Mouse (Mus musculus) CH12.LX (cell line): ENCODE measurements around the gene Fra10ac1. TPM values are rescaled to one million over a fixed set of nuclear protein-coding genes. Genes with fewer than 3 reads are reported as not detected.

Experiments used
- DNase-seq: peaks from one replicate; pipeline ENCODE4 v3.0.0-alpha.2; 2013; ENCODE audit errors: extremely low read depth
- H3K27ac ChIP-seq: 2 replicates; pipeline ENCODE4 v1.5.1; 2012; ENCODE audit warnings: low read depth, mild to moderate bottlenecking, control low read depth, moderate library complexity; ENCODE audit not compliant: insufficient read depth
- H3K27me3 ChIP-seq: replicated peaks from 2 replicates; pipeline ENCODE3; 2012; ENCODE audit warnings: inconsistent platforms
- H3K36me3 ChIP-seq, 2 experiments: replicated peaks in 1 of 2; 2 replicates each; pipeline versions ENCODE3 to v1.6.1; 2012; ENCODE audit warnings: inconsistent platforms in 1 of 2, low read length in 1 of 2, mild to moderate bottlenecking in 1 of 2, mixed read lengths in 1 of 2, moderate library complexity in 1 of 2; ENCODE audit not compliant: control insufficient read depth in 1 of 2, insufficient read depth in 1 of 2
- H3K4me1 ChIP-seq, 2 experiments: 2 replicates each; pipeline ENCODE4 v1.6.1; 2012; ENCODE audit warnings: inconsistent platforms in 1 of 2, moderate library complexity in 1 of 2; ENCODE audit not compliant: insufficient read depth in 2 of 2, control insufficient read depth in 1 of 2
- H3K4me2 ChIP-seq: 2 replicates; pipeline ENCODE4 v1.6.1; 2012; ENCODE audit warnings: low read depth, mild to moderate bottlenecking, control low read depth; ENCODE audit not compliant: poor library complexity, insufficient read depth, severe bottlenecking
- H3K4me3 ChIP-seq, 3 experiments: fragments of 150-350 bp in 1 of 3; sonication (generic) in 1 of 3; replicated peaks in 1 of 3; 2 replicates each; pipeline versions ENCODE3 to v1.5.1; 2011 to 2012; ENCODE audit warnings: low read depth in 2 of 3, low read length in 2 of 3, mild to moderate bottlenecking in 2 of 3, moderate library complexity in 2 of 3, control low read depth in 1 of 3, improper control_type of control experiment in 1 of 3, inconsistent platforms in 1 of 3, mixed read lengths in 1 of 3; ENCODE audit not compliant: poor library complexity in 1 of 3
- H3K79me2 ChIP-seq: replicated peaks from 2 replicates; pipeline ENCODE4 v1.6.1; 2012; ENCODE audit warnings: mild to moderate bottlenecking, moderate library complexity; ENCODE audit not compliant: control insufficient read depth, poor library complexity, insufficient read depth, severe bottlenecking; ENCODE audit errors: extremely low read depth
- H3K9ac ChIP-seq: 2 replicates; pipeline ENCODE4 v1.6.1; 2012; ENCODE audit warnings: low read depth, mild to moderate bottlenecking, control low read depth, moderate library complexity; ENCODE audit not compliant: insufficient read depth
- H3K9me3 ChIP-seq: replicated peaks from 2 replicates; pipeline ENCODE3; 2012; ENCODE audit warnings: low read length, inconsistent platforms, mixed read lengths
- BHLHE40 ChIP-seq: IDR thresholded peaks from 2 replicates; pipeline ENCODE4 v1.6.1; 2011; ENCODE audit warnings: mild to moderate bottlenecking, low read depth, low read length, improper control_type of control experiment
- CHD1 ChIP-seq: IDR thresholded peaks from 2 replicates; pipeline ENCODE4 v1.6.1; 2012; ENCODE audit warnings: low read depth, low read length, improper control_type of control experiment, inconsistent platforms
- ELF1 ChIP-seq: IDR thresholded peaks from 2 replicates; pipeline ENCODE4 v1.6.1; 2014; ENCODE audit warnings: low read depth, mild to moderate bottlenecking, inconsistent platforms, low read length, improper control_type of control experiment
- IRF4 ChIP-seq: IDR thresholded peaks from 2 replicates; pipeline ENCODE4 v1.6.1; 2014; ENCODE audit warnings: low read depth, mild to moderate bottlenecking, inconsistent platforms, low read length, improper control_type of control experiment
- JUN ChIP-seq: IDR thresholded peaks from 2 replicates; pipeline ENCODE4 v1.6.1; 2011; ENCODE audit warnings: low read depth, mild to moderate bottlenecking, low read length, improper control_type of control experiment, moderate library complexity; ENCODE audit not compliant: insufficient read depth
- KAT2A ChIP-seq: IDR thresholded peaks from 2 replicates; pipeline ENCODE4 v1.6.1; 2012; ENCODE audit warnings: low read length, improper control_type of control experiment, inconsistent platforms; ENCODE audit not compliant: insufficient replicate concordance
- MAX ChIP-seq: IDR thresholded peaks from 2 replicates; pipeline ENCODE4 v1.6.1; 2011; ENCODE audit warnings: low read length, improper control_type of control experiment
- NELFE ChIP-seq: IDR thresholded peaks from 2 replicates; pipeline ENCODE4 v1.6.1; 2011; ENCODE audit warnings: low read depth, low read length, improper control_type of control experiment
- POLR2AphosphoS2 ChIP-seq: IDR thresholded peaks from 2 replicates; pipeline ENCODE4 v1.6.1; 2011; ENCODE audit warnings: low read depth, low read length, improper control_type of control experiment
- RAD21 ChIP-seq: IDR thresholded peaks from 2 replicates; pipeline ENCODE4 v1.6.1; 2011; ENCODE audit warnings: low read depth, mild to moderate bottlenecking, low read length, improper control_type of control experiment, moderate library complexity
- SIN3A ChIP-seq: IDR thresholded peaks from 2 replicates; pipeline ENCODE4 v1.6.1; 2012; ENCODE audit warnings: low read length, improper control_type of control experiment, inconsistent platforms
- TCF12 ChIP-seq: IDR thresholded peaks from 2 replicates; pipeline ENCODE4 v1.6.1; 2014; ENCODE audit warnings: low read depth, mild to moderate bottlenecking, inconsistent platforms, low read length, improper control_type of control experiment
- USF2 ChIP-seq: conservative IDR thresholded peaks from 2 replicates; pipeline ENCODE4 v1.6.1; 2011; ENCODE audit warnings: low read depth, low read length, improper control_type of control experiment
- ZNF384 ChIP-seq: IDR thresholded peaks from 2 replicates; pipeline ENCODE4 v1.6.1; 2012; ENCODE audit warnings: low read depth, low read length, improper control_type of control experiment, inconsistent platforms
- dilution Hi-C: fragments of 300-500 bp; cut with MboI; formaldehyde crosslinking; loops from 2 replicates; pipeline ENCODE4 v1.14.3; 2020; ENCODE audit warnings: low sequenced_read_pairs; ENCODE audit not compliant: extremely low pct_unique_long_range_greater_than_20kb, extremely low pct_ligation_motif_present
- in situ Hi-C: fragments of 300-500 bp; cut with MboI; formaldehyde crosslinking; loops from 3 replicates; pipeline ENCODE4 v1.14.3; 2019; ENCODE audit warnings: low sequenced_read_pairs, low pct_ligation_motif_present, low pct_unique_long_range_greater_than_20kb, mixed read lengths
- polyA plus RNA-seq: library from polyadenylated mRNA; unstranded; fragments of >175 nt; gene quantifications from 2 replicates; pipeline ENCODE4 v1.2.1, GENCODE M21; 2012; ENCODE audit warnings: low read depth; ENCODE audit not compliant: insufficient read length
- total RNA-seq, 2 experiments: library from RNA; depleted of rRNA; stranded (reverse); fragments of 300-350 nt in 1 of 2; fragments of >200 nt in 1 of 2; gene quantifications; 2 replicates each; pipeline ENCODE4 v1.2.3; 2012 to 2014

Fra10ac1 gene
- total and polyA plus RNA-seq, 3 experiments: 21.1 to 50.4 (median 21.6) TPM

DNA sequence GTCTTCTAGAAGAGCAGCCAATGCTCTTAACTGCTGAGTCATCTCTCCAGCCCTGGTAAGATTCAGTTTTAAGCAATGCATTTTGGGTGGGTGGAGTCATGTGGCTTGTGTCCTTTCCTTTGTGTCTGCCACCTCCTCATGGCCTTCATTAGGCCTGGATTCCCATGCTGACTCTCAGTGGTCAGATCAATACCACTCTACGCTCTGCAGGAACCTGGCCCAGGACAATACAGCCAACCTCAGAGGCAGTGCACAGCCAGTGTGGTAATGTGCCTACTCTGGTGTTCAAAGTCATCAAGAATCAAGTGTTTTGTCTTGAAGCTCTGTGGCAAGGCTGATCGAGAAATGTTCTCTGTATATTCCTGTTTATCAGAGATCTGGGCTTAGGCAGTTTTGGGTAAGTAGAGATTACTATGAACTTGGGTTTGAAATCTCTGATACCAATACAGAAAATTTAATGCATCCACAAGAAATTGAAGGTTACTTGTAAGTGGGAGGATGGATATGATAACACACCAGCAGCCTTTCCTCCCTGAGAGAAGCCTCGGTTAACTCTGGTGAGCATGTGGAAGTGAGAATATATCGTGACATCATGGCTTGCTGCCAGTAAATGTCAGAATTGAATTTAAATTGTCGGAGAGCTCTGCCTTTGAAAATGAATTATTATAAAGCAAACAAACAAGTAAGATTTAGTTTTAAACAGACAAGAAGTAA, 37.2 kb downstream of the Fra10ac1 start:
- no peak for TF ChIP-seq SIN3A
- TF ChIP-seq JUN: no peak
- no peak for TF ChIP-seq IRF4
- TF ChIP-seq POLR2AphosphoS2: no peak
- H3K9ac ChIP-seq: no peak overlapping the region
- in situ Hi-C loops (loop anchor here (25.0 kb wide), 1 partner anchor 224 kb away; no protein-coding TSS in a partner anchor), dilution Hi-C loops (no loop called here)
- DNase-seq: no peak
- H3K9me3 ChIP-seq: no peaks in the 10 kb centered on the region
- H3K79me2 ChIP-seq: no peaks in the 10 kb centered on the region
- no peak overlapping the region for H3K27ac ChIP-seq
- H3K36me3 ChIP-seq: peaks cover 4 to 61% of the 10 kb centered on the region in 2 experiments
- H3K4me3 ChIP-seq: no peak overlapping the region
- H3K4me1 ChIP-seq: no peaks in the 10 kb centered on the region; a peak in 1 of 4 replicates
- H3K27me3 ChIP-seq: no peaks in the 10 kb centered on the region
- H3K4me2 ChIP-seq: no peak overlapping the region

DNA sequence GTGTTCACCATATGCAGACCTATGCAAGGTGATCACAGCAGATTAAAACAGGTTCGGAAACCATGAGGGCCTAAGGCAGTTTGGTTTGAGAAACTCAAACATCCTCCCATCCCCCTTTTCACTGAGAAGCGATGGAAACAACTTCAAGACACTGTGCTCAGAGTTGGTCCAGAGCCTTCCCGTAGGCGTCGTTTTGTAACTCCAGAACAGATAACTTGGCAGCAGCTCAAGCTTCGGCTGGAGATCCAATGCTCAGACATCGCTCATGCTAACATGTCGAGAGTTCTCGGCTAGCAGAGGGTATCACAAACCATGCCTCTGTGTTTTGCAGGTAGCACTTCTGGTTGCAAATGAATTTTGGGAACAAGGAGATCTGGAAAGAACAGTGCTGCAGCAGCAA, 44.3 kb downstream of the Fra10ac1 start:
- TF ChIP-seq ELF1 (no peak), CHD1 (no peak)
- H3K9ac ChIP-seq: no peak overlapping the region
- in situ Hi-C loops (loop anchor here (25.0 kb wide), 1 partner anchor 217 kb away; no protein-coding TSS in a partner anchor), dilution Hi-C loops (no loop called here)
- H3K4me1 ChIP-seq: no peaks in the 10 kb centered on the region
- H3K4me3 ChIP-seq: no peak overlapping the region
- H3K27me3 ChIP-seq: no peaks in the 10 kb centered on the region
- H3K79me2 ChIP-seq: no peaks in the 10 kb centered on the region
- H3K9me3 ChIP-seq: no peaks in the 10 kb centered on the region
- no peak overlapping the region for H3K4me2 ChIP-seq
- DNase-seq: no peak
- H3K36me3 ChIP-seq: peaks cover 4 to 49% of the 10 kb centered on the region in 2 experiments
- no peak overlapping the region for H3K27ac ChIP-seq

GRCm38 (mm10) chr19:38164633-38165032, 59.3 kb downstream of the Fra10ac1 start:
- DNase-seq: no peak
- peaks cover 2% of the 10 kb centered on the region for H3K9me3 ChIP-seq
- H3K27ac ChIP-seq: no peak overlapping the region
- H3K79me2 ChIP-seq: no peaks in the 10 kb centered on the region
- no peaks in the 10 kb centered on the region for H3K27me3 ChIP-seq
- dilution Hi-C loops: no loop called here
- in situ Hi-C loops: no loop called here
- no peaks in the 10 kb centered on the region for H3K36me3 ChIP-seq
- H3K9ac ChIP-seq: no peak overlapping the region
- H3K4me3 ChIP-seq: no peak overlapping the region
- H3K4me1 ChIP-seq: no peaks in the 10 kb centered on the region
- H3K4me2 ChIP-seq: no peak overlapping the region
- TF ChIP-seq TCF12: no peak
- no peak for TF ChIP-seq MAX
- TF ChIP-seq ZNF384: no peak
- no peak for TF ChIP-seq RAD21
- no peak for TF ChIP-seq KAT2A
- TF ChIP-seq IRF4: no peak
- TF ChIP-seq BHLHE40: no peak
- TF ChIP-seq USF2: no peak
- TF ChIP-seq NELFE: no peak
